Mouse (Mus musculus) liver, embryonic 11.5 days (tissue): Measurements from ENCODE around the gene Cacna2d4. TPM values are rescaled to one million over a fixed set of nuclear protein-coding genes. Genes with fewer than 3 reads are reported as not detected.

ENCODE experiments used
- ATAC-seq: fragments of 200-750 bp; cut with Nextera tagmentation; replicated peaks from 2 replicates; pipeline ENCODE4 v1.8.0; 2017; ENCODE audit warnings: moderate number of reproducible peaks, mild to moderate bottlenecking, moderate TSS enrichment, moderate library complexity; ENCODE audit not compliant: low FRiP score
- DNase-seq: peaks from one replicate; pipeline ENCODE4 v3.0.0-alpha.2; 2017; ENCODE audit warnings: low spot score
- H3K27ac ChIP-seq: fragments of 300-500 bp; sonication (generic); 2 replicates; pipeline ENCODE4 v1.5.1; 2014; ENCODE audit warnings: mild to moderate bottlenecking, low read depth, low read length, control low read depth
- H3K27me3 ChIP-seq: fragments of 300-500 bp; sonication (generic); replicated peaks from 2 replicates; pipeline ENCODE4 v1.6.1; 2014; ENCODE audit warnings: low read length, mixed read lengths; ENCODE audit not compliant: control insufficient read depth, insufficient read depth
- H3K36me3 ChIP-seq: fragments of 300-500 bp; sonication (generic); 2 replicates; pipeline ENCODE4 v1.6.1; 2014; ENCODE audit warnings: mild to moderate bottlenecking, low read length, moderate library complexity, mixed read lengths; ENCODE audit not compliant: control insufficient read depth, insufficient read depth
- H3K4me1 ChIP-seq: fragments of 300-500 bp; sonication (generic); replicated peaks from 2 replicates; pipeline ENCODE4 v1.6.1; 2014; ENCODE audit warnings: low read length, mixed read lengths; ENCODE audit not compliant: control insufficient read depth, insufficient read depth
- H3K4me2 ChIP-seq: fragments of 300-500 bp; sonication (generic); 2 replicates; pipeline ENCODE4 v1.6.1; 2014; ENCODE audit warnings: mild to moderate bottlenecking, control low read depth, moderate library complexity
- H3K4me3 ChIP-seq: fragments of 300-500 bp; sonication (generic); 2 replicates; pipeline ENCODE4 v1.5.1; 2014; ENCODE audit warnings: low read depth, low read length, control low read depth
- H3K9ac ChIP-seq: fragments of 300-500 bp; sonication (generic); 2 replicates; pipeline ENCODE4 v1.6.1; 2014; ENCODE audit warnings: low read depth, low read length, control low read depth
- H3K9me3 ChIP-seq: fragments of 300-500 bp; sonication (generic); 2 replicates; pipeline ENCODE4 v1.6.1; 2016; ENCODE audit warnings: low read length, inconsistent platforms, mixed read lengths; ENCODE audit not compliant: control insufficient read depth
- WGBS: fragments of 180-500 bp; shearing (Covaris S2); extraction: QIAGEN DNeasy Blood & Tissue Kit; methylation state at CpG from one replicate; pipeline ENCODE4 v1.1.7; 2014; 5-methylcytosine and 5-hydroxymethylcytosine counted together
- polyA plus RNA-seq: library from polyadenylated mRNA; unstranded; fragments of >200 nt; fragmentation: Nextera tagmentation; extraction: Ambion mirVana; gene quantifications from 2 replicates; pipeline ENCODE4 v1.2.1, GENCODE M21; 2014

Cacna2d4 gene
- polyA plus RNA-seq, 1 experiment from 2014 or later: not detected

- no peak overlapping the region for H3K4me2 ChIP-seq
- no peak overlapping the region for H3K4me3 ChIP-seq
- peaks cover 58% of the 10 kb centered on the region for H3K27me3 ChIP-seq
- no peaks in the 10 kb centered on the region for H3K4me1 ChIP-seq
- 23% methylated on average over 1 of the region's 1 CpGs for WGBS
- no peak for ATAC-seq
- no peaks in the 10 kb centered on the region for H3K36me3 ChIP-seq
- DNase-seq: no peak
- no peaks in the 10 kb centered on the region for H3K9me3 ChIP-seq
- H3K9ac ChIP-seq: no peak overlapping the region
- no peak overlapping the region for H3K27ac ChIP-seq
Observed at GRCm38 (mm10) chr6:119332111-119332510, 95.8 kb downstream of the Cacna2d4 start.

- H3K36me3 ChIP-seq: no peaks in the 10 kb centered on the region
- no peak overlapping the region for H3K4me2 ChIP-seq
- no peaks in the 10 kb centered on the region for H3K9me3 ChIP-seq
- no peak overlapping the region for H3K27ac ChIP-seq
- H3K4me1 ChIP-seq: no peaks in the 10 kb centered on the region
- no peak overlapping the region for H3K9ac ChIP-seq
- DNase-seq (no peak), ATAC-seq (no peak)
- H3K4me3 ChIP-seq: no peak overlapping the region
- H3K27me3 ChIP-seq: peaks cover 47% of the 10 kb centered on the region
- WGBS: 12% methylated on average over 3 of the region's 3 CpGs
Observed at GRCm38 (mm10) chr6:119333202-119333601, 96.9 kb downstream of the Cacna2d4 start.

- Histone ChIP-seq H3K9me3 (no peaks in the 10 kb centered on the region), H3K27me3 (peaks cover 42% of the 10 kb centered on the region), H3K4me1 (no peaks in the 10 kb centered on the region), H3K4me3 (no peak overlapping the region), H3K9ac (no peak overlapping the region), H3K27ac (no peak overlapping the region), H3K4me2 (no peak overlapping the region), H3K36me3 (no peaks in the 10 kb centered on the region)
- 35% methylated on average over 3 of the region's 3 CpGs for WGBS
- ATAC-seq (no peak), DNase-seq (no peak)
Observed at GRCm38 (mm10) chr6:119333831-119334230, 97.5 kb downstream of the Cacna2d4 start.

GRCm38 (mm10) chr6:119336124-119336523, 99.8 kb downstream of the Cacna2d4 start:
- Histone ChIP-seq H3K4me2 (no peak overlapping the region), H3K27me3 (peaks cover 19% of the 10 kb centered on the region), H3K9ac (no peak overlapping the region), H3K4me3 (no peak overlapping the region), H3K4me1 (no peaks in the 10 kb centered on the region), H3K27ac (no peak overlapping the region), H3K36me3 (no peaks in the 10 kb centered on the region), H3K9me3 (no peaks in the 10 kb centered on the region)
- ATAC-seq (no peak), DNase-seq (no peak)
- 54% methylated on average over 7 of the region's 7 CpGs for WGBS

GRCm38 (mm10) chr6:119337287-119337686, 101.0 kb downstream of the Cacna2d4 start:
- WGBS: 72% methylated on average over 3 of the region's 3 CpGs
- Histone ChIP-seq H3K36me3 (no peaks in the 10 kb centered on the region), H3K9me3 (no peaks in the 10 kb centered on the region), H3K27ac (no peak overlapping the region), H3K9ac (no peak overlapping the region), H3K4me1 (no peaks in the 10 kb centered on the region), H3K27me3 (peaks cover 8% of the 10 kb centered on the region; the same call in 1 of the 2 replicates), H3K4me2 (no peak overlapping the region), H3K4me3 (no peak overlapping the region)
- no peak for ATAC-seq
- no peak for DNase-seq

GRCm38 (mm10) chr6:119338121-119338912, 102.0 kb downstream of the Cacna2d4 start:
- no peak overlapping the region for H3K27ac ChIP-seq
- no peak overlapping the region for H3K4me2 ChIP-seq
- no peak overlapping the region for H3K4me3 ChIP-seq
- no peak overlapping the region for H3K9ac ChIP-seq
- no peaks in the 10 kb centered on the region for H3K4me1 ChIP-seq
- DNase-seq (no peak), ATAC-seq (no peak)
- no peaks in the 10 kb centered on the region for H3K36me3 ChIP-seq
- WGBS: 49% methylated on average over 11 of the region's 11 CpGs
- H3K27me3 ChIP-seq: no peaks in the 10 kb centered on the region
- H3K9me3 ChIP-seq: no peaks in the 10 kb centered on the region

- no peak overlapping the region for H3K4me2 ChIP-seq
- no peaks in the 10 kb centered on the region for H3K36me3 ChIP-seq
- H3K27me3 ChIP-seq: no peaks in the 10 kb centered on the region
- no peak overlapping the region for H3K4me3 ChIP-seq
- no peaks in the 10 kb centered on the region for H3K4me1 ChIP-seq
- ATAC-seq (0 out of 2 replicates have a peak, but pooled peaks have one; percentile 60), DNase-seq (no peak)
- H3K27ac ChIP-seq: no peak overlapping the region
- no peaks in the 10 kb centered on the region for H3K9me3 ChIP-seq
- no peak overlapping the region for H3K9ac ChIP-seq
Observed at GRCm38 (mm10) chr6:119341409-119341808, 105.1 kb downstream of the Cacna2d4 start.

- Histone ChIP-seq H3K27me3 (no peaks in the 10 kb centered on the region), H3K36me3 (no peaks in the 10 kb centered on the region), H3K4me3 (no peak overlapping the region), H3K9me3 (no peaks in the 10 kb centered on the region), H3K9ac (no peak overlapping the region), H3K4me2 (no peak overlapping the region), H3K27ac (no peak overlapping the region), H3K4me1 (no peaks in the 10 kb centered on the region; the same call in 1 of the 2 replicates)
- ATAC-seq (no peak), DNase-seq (no peak)
- WGBS: 49% methylated on average over 10 of the region's 10 CpGs
Observed at GRCm38 (mm10) chr6:119346257-119346656, 109.9 kb downstream of the Cacna2d4 start.

GRCm38 (mm10) chr6:119347813-119348212, 111.5 kb downstream of the Cacna2d4 start:
- H3K27ac ChIP-seq: no peak overlapping the region
- H3K9ac ChIP-seq: no peak overlapping the region
- 69% methylated on average over 5 of the region's 5 CpGs for WGBS
- no peaks in the 10 kb centered on the region for H3K36me3 ChIP-seq
- no peak for DNase-seq
- no peaks in the 10 kb centered on the region for H3K27me3 ChIP-seq
- no peak overlapping the region for H3K4me3 ChIP-seq
- H3K4me1 ChIP-seq: no peaks in the 10 kb centered on the region; the same call in 1 of the 2 replicates
- ATAC-seq: no peak
- H3K4me2 ChIP-seq: no peak overlapping the region
- no peaks in the 10 kb centered on the region for H3K9me3 ChIP-seq
